Mouse (Mus musculus) C2C12 (cell line): ENCODE data around the gene Tnk2. TPM values are rescaled to one million over a fixed set of nuclear protein-coding genes. Genes with fewer than 3 reads are reported as not detected.

ENCODE experiments used
- H3K27me3 ChIP-seq: one replicate; pipeline ENCODE4 v1.6.1; 2011; ENCODE audit not compliant: control insufficient read depth, insufficient read depth, insufficient read length
- H3K36me3 ChIP-seq: one replicate; pipeline ENCODE4 v1.6.1; 2011; ENCODE audit not compliant: control insufficient read depth, insufficient read depth
- H3K4me3 ChIP-seq: one replicate; pipeline ENCODE4 v1.5.1; 2011; ENCODE audit warnings: mild to moderate bottlenecking, control low read depth; ENCODE audit not compliant: poor library complexity, insufficient read depth, severe bottlenecking
- H3K79me2 ChIP-seq: one replicate; pipeline ENCODE4 v1.6.1; 2011; ENCODE audit not compliant: control insufficient read depth, insufficient read depth
- H3K79me3 ChIP-seq: one replicate; pipeline ENCODE4 v1.6.1; 2011; ENCODE audit warnings: low read depth, control low read depth
- H3ac ChIP-seq: one replicate; pipeline ENCODE3; 2011; ENCODE audit warnings: low read depth; ENCODE audit not compliant: control insufficient read depth, insufficient read length
- CEBPB ChIP-seq: IDR thresholded peaks from one replicate; pipeline ENCODE4 v1.6.1; 2011; ENCODE audit warnings: low read depth, mild to moderate bottlenecking, control low read depth, moderate library complexity
- CTCF ChIP-seq: IDR thresholded peaks from one replicate; pipeline ENCODE4 v1.5.1; 2011; ENCODE audit not compliant: control insufficient read depth, insufficient read depth, insufficient read length
- FOSL1 ChIP-seq: IDR thresholded peaks from one replicate; pipeline ENCODE4 v1.8.0; 2011; ENCODE audit warnings: mild to moderate bottlenecking, low read length; ENCODE audit not compliant: poor library complexity, insufficient read depth, severe bottlenecking
- MAX ChIP-seq: IDR thresholded peaks from one replicate; pipeline ENCODE4 v1.6.1; 2011; ENCODE audit warnings: mild to moderate bottlenecking, control low read depth
- MYOD1 ChIP-seq: IDR thresholded peaks from one replicate; pipeline ENCODE4 v1.6.1; 2011; ENCODE audit warnings: low read depth; ENCODE audit not compliant: control insufficient read depth, insufficient read length
- MYOG ChIP-seq: IDR thresholded peaks from one replicate; pipeline ENCODE4 v1.6.1; 2011; ENCODE audit not compliant: control insufficient read depth, insufficient read length; ENCODE audit errors: extremely low read depth
- USF1 ChIP-seq: IDR thresholded peaks from one replicate; pipeline ENCODE4 v1.6.1; 2011; ENCODE audit warnings: low read depth, mild to moderate bottlenecking, control low read depth, moderate library complexity
- polyA plus RNA-seq: library from polyadenylated mRNA; unstranded; fragments of >200 nt; fragmentation: generic; extraction: Trizol; gene quantifications from one replicate; pipeline ENCODE4 v1.2.1, GENCODE M21; 2012; ENCODE audit warnings: missing spikeins

Tnk2 gene
- polyA plus RNA-seq, 1 experiment = 78.4 TPM

DNA sequence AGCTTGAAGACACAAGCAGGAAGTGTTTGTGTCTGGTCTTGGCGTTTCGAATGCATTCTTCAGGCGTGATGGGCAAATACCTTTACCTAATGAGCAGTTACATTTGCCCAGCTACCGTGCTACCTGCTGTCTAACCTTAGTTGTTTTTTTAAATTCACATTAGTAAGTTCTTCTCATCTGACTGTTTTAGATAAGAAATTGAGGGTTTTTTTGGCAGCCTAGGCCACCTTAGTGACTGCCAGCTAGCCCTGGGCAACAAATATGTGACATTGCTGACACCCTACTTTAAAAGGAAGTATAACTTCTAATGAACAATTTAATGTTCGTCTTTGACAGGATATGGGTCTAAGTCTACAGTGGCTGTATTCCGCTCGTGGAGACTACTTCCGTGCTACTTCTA is 15.5 kb upstream of the Tnk2 start:
- Histone ChIP-seq H3K79me3 (no peaks in the 10 kb centered on the region), H3K79me2 (no peaks in the 10 kb centered on the region), H3K4me3 (no peak overlapping the region), H3K36me3 (peaks cover 88% of the 10 kb centered on the region), H3K27me3 (no peaks in the 10 kb centered on the region), H3ac (no peak overlapping the region)
- TF ChIP-seq USF1 = no peak
- TF ChIP-seq FOSL1 = no peak
- TF ChIP-seq MYOG = no peak

DNA sequence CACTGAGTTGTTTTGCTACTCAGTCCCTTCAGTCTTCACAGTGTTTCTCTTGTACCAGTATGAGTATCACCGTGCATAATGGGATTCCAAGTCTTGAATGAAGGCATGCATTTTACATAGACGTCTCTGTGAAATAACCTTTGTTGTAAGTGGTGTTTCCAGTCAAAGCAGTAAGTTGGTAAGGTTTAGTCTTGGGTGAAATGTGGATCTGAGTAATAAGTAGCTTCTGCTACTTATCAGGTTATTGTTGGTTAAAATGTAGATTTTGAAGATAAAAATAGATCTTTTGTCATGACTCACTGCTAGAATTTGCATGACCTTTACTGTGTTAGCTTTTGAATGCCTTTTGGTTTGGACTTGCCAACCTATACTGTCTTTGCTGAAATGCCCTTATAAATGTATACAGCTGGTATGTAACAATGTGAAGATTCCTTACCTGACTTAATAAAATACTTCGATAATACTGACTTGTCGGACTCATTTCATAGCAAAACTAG is 11.3 kb upstream of the Tnk2 start:
- H3ac ChIP-seq = no peak overlapping the region
- H3K27me3 ChIP-seq = no peaks in the 10 kb centered on the region
- H3K4me3 ChIP-seq = no peak overlapping the region
- H3K36me3 ChIP-seq = peaks cover 50% of the 10 kb centered on the region
- TF ChIP-seq MAX (no peak), CEBPB (no peak), CTCF (no peak), FOSL1 (no peak), MYOG (no peak), MYOD1 (no peak), USF1 (no peak)
- no peaks in the 10 kb centered on the region for H3K79me2 ChIP-seq
- H3K79me3 ChIP-seq = no peaks in the 10 kb centered on the region

DNA sequence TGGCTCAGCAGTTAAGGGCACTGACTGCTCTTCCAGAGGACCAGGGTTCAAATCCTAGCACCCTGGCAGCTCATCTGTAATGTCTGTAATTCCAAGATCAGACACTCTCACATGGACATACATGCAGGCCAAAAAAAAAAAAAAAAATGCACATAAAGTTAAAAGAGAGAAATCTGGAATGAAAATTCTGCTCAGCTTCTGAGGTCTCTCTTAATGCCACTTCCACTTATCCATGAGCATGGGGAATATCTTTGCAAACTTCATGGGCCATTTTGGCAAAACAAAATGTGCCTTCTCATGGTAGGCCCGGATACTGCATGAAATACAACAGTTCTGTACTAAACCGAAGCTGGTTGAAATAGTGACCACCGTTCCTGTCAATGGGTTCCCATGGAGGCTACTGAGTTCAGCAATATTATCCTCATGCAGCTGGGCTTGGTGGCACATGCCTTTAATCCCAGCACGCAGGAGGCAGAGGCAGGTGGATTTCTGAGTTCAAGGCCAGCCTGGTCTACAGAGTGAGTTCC is 10.1 kb upstream of the Tnk2 start:
- Histone ChIP-seq H3ac (no peak overlapping the region), H3K79me3 (no peaks in the 10 kb centered on the region), H3K36me3 (peaks cover 38% of the 10 kb centered on the region), H3K27me3 (no peaks in the 10 kb centered on the region), H3K4me3 (no peak overlapping the region), H3K79me2 (no peaks in the 10 kb centered on the region)
- TF ChIP-seq CTCF (no peak), USF1 (no peak), CEBPB (no peak), FOSL1 (no peak), MYOG (no peak), MAX (no peak), MYOD1 (no peak)

DNA sequence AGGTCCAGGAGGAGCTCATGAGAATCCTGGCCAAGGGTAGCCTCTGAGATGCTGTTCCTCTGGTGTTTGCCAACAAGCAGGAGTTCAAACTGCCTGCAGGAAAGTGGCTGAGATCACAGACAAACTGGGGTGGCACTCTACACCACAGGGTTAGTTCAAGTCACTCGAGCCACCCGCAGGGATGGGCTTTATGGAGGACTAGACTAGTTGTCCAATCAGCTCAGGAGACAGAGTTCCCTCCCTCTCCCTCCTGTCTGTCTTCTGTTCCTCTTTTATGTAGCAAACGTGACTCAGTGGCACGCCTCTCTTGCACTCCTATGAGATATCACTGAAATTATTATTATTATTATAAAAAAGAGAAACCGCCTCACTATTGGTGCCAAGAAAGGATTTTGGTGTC is 9.5 kb upstream of the Tnk2 start:
- no peak for TF ChIP-seq USF1
- no peak for TF ChIP-seq MYOD1
- no peak for TF ChIP-seq FOSL1
- no peak for TF ChIP-seq CEBPB
- no peak for TF ChIP-seq CTCF
- TF ChIP-seq MYOG = no peak
- no peaks in the 10 kb centered on the region for H3K79me2 ChIP-seq
- no peaks in the 10 kb centered on the region for H3K79me3 ChIP-seq
- H3K4me3 ChIP-seq = no peak overlapping the region
- no peak overlapping the region for H3ac ChIP-seq
- no peaks in the 10 kb centered on the region for H3K27me3 ChIP-seq
- H3K36me3 ChIP-seq = peaks cover 32% of the 10 kb centered on the region

DNA sequence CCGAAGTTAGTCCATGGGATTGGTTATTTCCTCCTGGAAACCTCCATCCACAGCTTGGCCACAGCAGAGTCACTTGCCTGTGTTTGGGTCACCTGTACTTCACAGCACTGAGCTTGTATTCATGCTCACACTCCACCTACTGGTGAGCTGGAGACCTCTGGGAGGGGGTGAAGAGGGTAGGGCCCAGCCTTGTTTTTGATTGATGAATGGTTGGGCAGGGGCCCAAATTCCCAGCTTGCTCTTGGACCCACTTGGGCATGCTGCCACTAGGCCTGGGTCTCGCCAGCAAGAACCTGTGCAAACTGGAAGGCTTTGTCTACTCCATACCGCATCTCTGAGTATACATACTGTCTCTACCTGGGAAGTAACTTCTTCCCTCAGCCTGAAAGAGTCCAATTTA is 8.4 kb upstream of the Tnk2 start:
- Histone ChIP-seq H3K79me2 (no peaks in the 10 kb centered on the region), H3K4me3 (no peak overlapping the region), H3K36me3 (peaks cover 23% of the 10 kb centered on the region), H3K79me3 (no peaks in the 10 kb centered on the region), H3K27me3 (no peaks in the 10 kb centered on the region), H3ac (no peak overlapping the region)
- TF ChIP-seq MAX (no peak), USF1 (no peak), CEBPB (no peak), MYOD1 (no peak), CTCF (no peak), FOSL1 (no peak), MYOG (no peak)

DNA sequence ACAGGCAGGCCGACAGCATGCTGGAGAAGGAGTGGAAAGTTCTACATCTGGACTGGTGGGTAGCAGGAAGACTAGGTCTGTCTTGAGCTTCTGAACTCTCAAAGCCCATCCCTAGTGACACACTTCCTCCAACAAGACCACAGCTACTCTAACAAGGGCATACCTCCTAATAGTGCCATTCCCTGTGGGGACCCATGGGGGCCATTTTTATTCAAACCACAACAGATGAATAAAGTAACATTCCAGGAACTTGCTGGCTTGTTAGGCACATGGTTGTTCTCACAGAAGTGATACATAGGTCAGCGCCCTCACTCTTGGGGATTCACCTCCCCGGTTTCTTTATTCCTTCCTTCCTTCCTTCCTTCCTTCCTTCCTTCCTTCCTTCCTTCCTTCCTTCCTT is 7.3 kb upstream of the Tnk2 start:
- Histone ChIP-seq H3K79me2 (no peaks in the 10 kb centered on the region), H3K79me3 (no peaks in the 10 kb centered on the region), H3K36me3 (peaks cover 12% of the 10 kb centered on the region), H3ac (no peak overlapping the region), H3K4me3 (no peak overlapping the region), H3K27me3 (no peaks in the 10 kb centered on the region)
- TF ChIP-seq MYOG = no peak
- TF ChIP-seq FOSL1 = no peak
- no peak for TF ChIP-seq MYOD1
- no peak for TF ChIP-seq MAX
- no peak for TF ChIP-seq CTCF
- TF ChIP-seq CEBPB = no peak
- TF ChIP-seq USF1 = no peak
